Mouse (Mus musculus): ENCODE data around the gene Zrsr1. TPM values are rescaled to one million over a fixed set of nuclear protein-coding genes. Genes with fewer than 3 reads are reported as not detected.

The Zrsr1 gene
- polyA plus RNA-seq, 2 experiments, result 2.5 to 8.1 TPM

DNA sequence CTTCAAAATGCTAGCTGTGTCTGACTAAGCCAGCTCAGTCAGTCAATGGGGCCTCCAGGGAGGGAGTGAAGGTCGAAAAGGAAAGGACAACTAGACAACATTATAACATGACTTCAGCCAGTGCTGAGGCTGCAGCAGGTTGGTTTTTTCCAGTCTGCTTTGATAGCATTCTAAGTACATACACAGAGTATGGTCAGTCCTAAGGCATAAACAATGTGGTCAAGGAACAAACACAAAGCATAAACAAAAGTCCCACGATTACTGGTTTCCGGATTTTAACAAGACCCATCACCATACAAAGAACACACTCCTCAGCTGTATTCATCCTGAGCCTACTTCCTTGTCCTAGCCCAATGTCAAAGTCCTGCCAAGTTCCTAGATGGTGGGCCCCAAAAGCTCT, 13.7 kb downstream of the Zrsr1 start:
- Histone ChIP-seq H3K9ac (ENCODE audit: low read depth, low read length, severe bottlenecking) (no peak overlapping the region), H3K36me3 (ENCODE audit: control insufficient read depth, insufficient read depth, low read length) (no peaks in the 10 kb centered on the region), H3K4me3 (replicated peaks; ENCODE audit: low read length) (no peak overlapping the region), H3K27me3 (ENCODE audit: control insufficient read depth, insufficient read depth, low read length) (no peaks in the 10 kb centered on the region), H3K4me2 (replicated peaks; ENCODE audit: low read depth, low read length, severe bottlenecking) (no peak overlapping the region), H3K27ac (replicated peaks; ENCODE audit: low read depth, low read length) (no peak overlapping the region), H3K9me3 (ENCODE audit: control insufficient read depth, low read length) (no peaks in the 10 kb centered on the region), H3K4me1 (ENCODE audit: control insufficient read depth, insufficient read depth, low read length) (peaks cover 7% of the 10 kb centered on the region; the same call in 1 of the 2 replicates)
- ATAC-seq (ENCODE audit: low FRiP score, low read depth), result no peak
- 78% methylated on average over 3 of the region's 3 CpGs for WGBS
- no peak for TF ChIP-seq POLR2A (IDR thresholded peaks at IDR 0.05; ENCODE audit: borderline replicate concordance, extremely low read depth, insufficient read depth, insufficient read length)
- no peak for DNase-seq (ENCODE audit: low spot score)

DNA sequence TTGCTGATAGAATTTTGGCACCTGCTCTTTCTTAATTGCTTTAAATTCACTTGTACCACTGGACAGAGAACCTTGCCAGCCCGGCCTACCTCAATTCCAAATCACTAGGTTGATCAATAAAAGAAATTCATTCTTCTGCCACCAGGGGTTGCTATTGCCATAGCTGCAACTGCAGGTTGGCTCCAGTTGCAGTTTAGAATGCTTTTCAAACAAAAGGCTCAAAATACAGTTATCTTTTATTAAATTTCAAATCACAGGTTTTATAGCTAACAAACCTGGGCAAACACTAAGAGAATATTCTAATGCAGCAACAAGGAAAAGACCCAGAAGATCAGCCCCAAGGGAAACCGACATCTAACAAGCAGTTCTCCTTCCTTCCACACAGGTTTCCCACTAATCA, 15.6 kb downstream of the Zrsr1 start:
- H3K4me3 ChIP-seq (replicated peaks; ENCODE audit: low read length), result no peak overlapping the region
- DNase-seq (ENCODE audit: low spot score) (peak; percentile 83), ATAC-seq (ENCODE audit: low FRiP score, low read depth) (no peak)
- no peaks in the 10 kb centered on the region for H3K27me3 ChIP-seq (ENCODE audit: control insufficient read depth, insufficient read depth, low read length)
- H3K4me2 ChIP-seq (replicated peaks; ENCODE audit: low read depth, low read length, severe bottlenecking), result no peak overlapping the region
- H3K9ac ChIP-seq (ENCODE audit: low read depth, low read length, severe bottlenecking), result no peak overlapping the region
- no peak for TF ChIP-seq POLR2A (IDR thresholded peaks at IDR 0.05; ENCODE audit: borderline replicate concordance, extremely low read depth, insufficient read depth, insufficient read length)
- no peaks in the 10 kb centered on the region for H3K36me3 ChIP-seq (ENCODE audit: control insufficient read depth, insufficient read depth, low read length)
- H3K9me3 ChIP-seq (ENCODE audit: control insufficient read depth, low read length), result no peaks in the 10 kb centered on the region
- no peak overlapping the region for H3K27ac ChIP-seq (replicated peaks; ENCODE audit: low read depth, low read length)
- H3K4me1 ChIP-seq (ENCODE audit: control insufficient read depth, insufficient read depth, low read length), result peaks cover 10% of the 10 kb centered on the region; the same call in 1 of the 2 replicates
- WGBS, result 38% methylated on average over 2 of the region's 2 CpGs

DNA sequence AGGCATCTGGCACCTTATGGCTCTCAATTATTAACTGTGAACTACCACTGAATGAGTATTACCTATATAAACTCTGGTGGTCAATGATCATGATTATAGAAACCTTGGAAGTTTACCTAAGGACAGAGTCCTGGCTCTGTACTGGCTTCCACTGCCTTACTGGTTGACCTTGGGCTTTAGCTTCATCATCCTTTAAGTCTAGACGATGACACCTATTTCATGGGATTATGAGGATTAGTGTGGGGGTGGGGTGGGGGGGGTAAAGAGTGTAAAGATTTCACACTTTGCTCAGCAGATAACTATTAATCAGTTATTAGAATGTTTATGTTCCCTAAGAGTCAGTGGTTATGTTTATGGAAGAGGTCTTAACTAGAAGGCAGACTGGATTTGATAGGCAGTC, 18.0 kb downstream of the Zrsr1 start:
- no peak for TF ChIP-seq POLR2A (IDR thresholded peaks at IDR 0.05; ENCODE audit: borderline replicate concordance, extremely low read depth, insufficient read depth, insufficient read length)
- Histone ChIP-seq H3K9me3 (ENCODE audit: control insufficient read depth, low read length) (no peaks in the 10 kb centered on the region), H3K27me3 (ENCODE audit: control insufficient read depth, insufficient read depth, low read length) (no peaks in the 10 kb centered on the region), H3K27ac (replicated peaks; ENCODE audit: low read depth, low read length) (peak overlapping the region; percentile 94), H3K9ac (ENCODE audit: low read depth, low read length, severe bottlenecking) (peak overlapping the region; percentile 90), H3K4me3 (replicated peaks; ENCODE audit: low read length) (peak overlapping the region; percentile 67), H3K36me3 (ENCODE audit: control insufficient read depth, insufficient read depth, low read length) (peaks cover 12% of the 10 kb centered on the region), H3K4me2 (replicated peaks; ENCODE audit: low read depth, low read length, severe bottlenecking) (peak overlapping the region; percentile 56), H3K4me1 (ENCODE audit: control insufficient read depth, insufficient read depth, low read length) (peaks cover 10% of the 10 kb centered on the region; the same call in 1 of the 2 replicates)
- DNase-seq (ENCODE audit: low spot score) (no peak), ATAC-seq (ENCODE audit: low FRiP score, low read depth) (no peak)
- WGBS, result 65% methylated on average over 1 of the region's 1 CpGs

DNA sequence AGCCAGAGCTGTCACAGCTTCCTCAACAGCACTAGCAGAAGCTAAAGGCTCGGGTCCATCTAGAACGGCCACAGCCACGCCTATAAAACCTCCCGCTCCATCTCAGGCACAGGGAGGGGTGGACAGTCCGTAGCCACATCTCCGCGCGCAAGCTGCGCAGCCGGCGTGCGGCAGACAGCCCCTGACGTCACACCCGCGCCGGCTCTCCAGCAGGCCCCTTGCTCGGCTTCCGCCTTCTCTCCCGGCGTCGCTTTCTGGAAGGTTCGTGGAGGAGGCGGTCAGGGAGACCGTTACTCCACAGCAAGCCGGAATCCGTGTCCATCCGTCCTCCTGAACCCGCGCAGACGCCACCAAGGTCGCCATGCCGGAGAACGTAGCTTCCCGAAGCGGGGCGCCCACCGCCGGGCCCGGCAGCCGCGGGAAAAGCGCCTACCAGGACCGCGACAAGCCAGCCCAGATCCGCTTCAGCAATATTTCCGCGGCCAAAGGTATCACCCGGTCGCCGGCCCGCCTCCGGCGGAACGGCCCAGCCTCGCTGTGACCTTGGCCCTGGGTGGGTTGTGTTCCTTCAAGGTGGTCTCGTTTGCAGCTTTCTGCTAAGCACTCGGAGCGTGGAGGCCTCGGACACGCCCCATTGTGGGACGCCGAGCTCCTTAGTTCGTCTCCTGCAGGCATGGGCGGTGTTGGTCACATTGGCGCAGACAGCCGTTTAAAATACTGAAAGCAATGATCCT, 18.8 kb downstream of the Zrsr1 start, which contains the start of gene Cct4:
Gene Cct4 (plus strand): TSS at position 127 of the 734 bp plus-strand sequence.
- H3K27me3 ChIP-seq (ENCODE audit: control insufficient read depth, insufficient read depth, low read length), result no peaks in the 10 kb centered on the region
- peak; percentile 97 for ATAC-seq (ENCODE audit: low FRiP score, low read depth)
- TF ChIP-seq POLR2A (IDR thresholded peaks at IDR 0.05; ENCODE audit: borderline replicate concordance, extremely low read depth, insufficient read depth, insufficient read length), result peak; percentile 72; the same call in 1 of the 2 replicates
- peak within 1 kb of the TSS; percentile 90 for H3K9ac ChIP-seq (ENCODE audit: low read depth, low read length, severe bottlenecking)
- under 1% methylated on average over 66 of the region's 66 CpGs for WGBS
- no peaks in the 10 kb centered on the region for H3K9me3 ChIP-seq (ENCODE audit: control insufficient read depth, low read length)
- H3K27ac ChIP-seq (replicated peaks; ENCODE audit: low read depth, low read length), result peak within 1 kb of the TSS; percentile 94
- H3K4me3 ChIP-seq (replicated peaks; ENCODE audit: low read length), result peak within 1 kb of the TSS; percentile 67
- DNase-seq (ENCODE audit: low spot score), result peak; percentile 92
- peaks cover 10% of the 10 kb centered on the region; the same call in 1 of the 2 replicates for H3K4me1 ChIP-seq (ENCODE audit: control insufficient read depth, insufficient read depth, low read length)
- peaks cover 20% of the 10 kb centered on the region for H3K36me3 ChIP-seq (ENCODE audit: control insufficient read depth, insufficient read depth, low read length)
- H3K4me2 ChIP-seq (replicated peaks; ENCODE audit: low read depth, low read length, severe bottlenecking), result peak within 1 kb of the TSS; percentile 92

DNA sequence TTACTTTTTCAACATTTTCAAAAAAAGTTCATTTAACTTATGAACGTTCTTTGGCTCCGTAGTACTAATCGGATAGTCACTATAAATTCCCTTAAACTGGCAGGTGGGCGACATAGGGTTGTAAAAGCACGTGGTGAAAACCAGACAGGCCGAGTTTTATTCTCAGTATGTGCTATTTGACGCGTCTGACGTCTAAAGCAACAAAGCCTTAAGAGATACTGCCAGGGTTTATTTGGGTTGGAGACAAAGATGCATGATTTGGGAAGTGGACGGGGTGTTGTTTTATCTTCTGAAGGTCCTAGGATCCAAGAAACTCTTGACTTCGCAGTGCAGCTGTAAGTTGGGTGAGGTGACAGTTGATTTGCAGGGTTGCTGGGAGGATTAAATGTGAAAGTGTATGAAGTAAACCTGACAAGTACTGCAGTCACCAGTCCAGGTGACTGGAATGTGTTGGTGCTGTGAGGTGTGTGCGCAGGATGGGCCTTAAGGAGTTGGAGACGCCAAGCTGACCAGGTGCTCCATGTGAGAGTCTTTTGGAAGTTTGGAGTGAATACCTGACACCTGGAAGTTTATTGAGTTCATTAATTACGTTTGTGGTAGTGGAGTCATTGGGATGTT, 19.5 kb downstream of the Zrsr1 start:
- no peak for ATAC-seq (ENCODE audit: low FRiP score, low read depth)
- DNase-seq (ENCODE audit: low spot score), result no peak
- no peaks in the 10 kb centered on the region for H3K27me3 ChIP-seq (ENCODE audit: control insufficient read depth, insufficient read depth, low read length)
- no peak for TF ChIP-seq POLR2A (IDR thresholded peaks at IDR 0.05; ENCODE audit: borderline replicate concordance, extremely low read depth, insufficient read depth, insufficient read length)
- H3K9me3 ChIP-seq (ENCODE audit: control insufficient read depth, low read length), result no peaks in the 10 kb centered on the region
- peak overlapping the region; percentile 92 for H3K4me2 ChIP-seq (replicated peaks; ENCODE audit: low read depth, low read length, severe bottlenecking)
- peaks cover 10% of the 10 kb centered on the region; the same call in 1 of the 2 replicates for H3K4me1 ChIP-seq (ENCODE audit: control insufficient read depth, insufficient read depth, low read length)
- H3K4me3 ChIP-seq (replicated peaks; ENCODE audit: low read length), result peak overlapping the region; percentile 67
- H3K36me3 ChIP-seq (ENCODE audit: control insufficient read depth, insufficient read depth, low read length), result peaks cover 26% of the 10 kb centered on the region
- 7% methylated on average over 14 of the region's 14 CpGs for WGBS
- H3K27ac ChIP-seq (replicated peaks; ENCODE audit: low read depth, low read length), result peak overlapping the region; percentile 94; the same call in 1 of the 2 replicates
- peak overlapping the region; percentile 90 for H3K9ac ChIP-seq (ENCODE audit: low read depth, low read length, severe bottlenecking)

Measured in limb, embryonic 14.5 days (tissue).